Mouse (Mus musculus) myocyte (in vitro differentiated cells): Measurements from ENCODE around the gene Zbtb20.

Source experiments
- E2F4 ChIP-seq: IDR thresholded peaks from one replicate; pipeline ENCODE4 v1.6.1; 2011; ENCODE audit warnings: mild to moderate bottlenecking, control low read depth, moderate library complexity; ENCODE audit not compliant: insufficient read depth
- MAX ChIP-seq: IDR thresholded peaks from one replicate; pipeline ENCODE4 v1.6.1; 2011; ENCODE audit warnings: low read depth, mild to moderate bottlenecking, control low read depth
- MYOD1 ChIP-seq, 3 experiments: IDR thresholded peaks; one replicate each; pipeline ENCODE4 v1.6.1; 2011; ENCODE audit warnings: control low read depth in 2 of 3, low read depth in 2 of 3, mild to moderate bottlenecking in 2 of 3, moderate library complexity in 1 of 3; ENCODE audit not compliant: insufficient read length in 2 of 3, control insufficient read depth in 1 of 3
- POLR2A ChIP-seq: IDR thresholded peaks from one replicate; pipeline ENCODE4 v1.6.1; 2011; ENCODE audit warnings: low read depth, mild to moderate bottlenecking, control low read depth, moderate library complexity; ENCODE audit not compliant: insufficient read length
- USF1 ChIP-seq: IDR thresholded peaks from one replicate; pipeline ENCODE4 v1.6.1; 2011; ENCODE audit warnings: low read depth, mild to moderate bottlenecking, control low read depth, moderate library complexity

- TF ChIP-seq POLR2A, result no peak
- TF ChIP-seq MYOD1 (IDR thresholded peaks at IDR 0.05; ENCODE audit: control insufficient read depth in 1 of 3, insufficient read length in 2 of 3, low read depth in 2 of 3), result no peak
- TF ChIP-seq MAX, result no peak
- no peak for TF ChIP-seq E2F4
- no peak for TF ChIP-seq USF1
Measured at GRCm38 (mm10) chr16:43561330-43561729, 685.6 kb downstream of the Zbtb20 start.
